Mouse (Mus musculus) CH12.LX (cell line): ENCODE results near the gene Ncaph2.

Experiments used
- CHD2 ChIP-seq: IDR thresholded peaks from 2 replicates; pipeline ENCODE4 v1.6.1; 2011; ENCODE audit warnings: low read length, improper control_type of control experiment
- CTCF ChIP-seq, 2 experiments: IDR thresholded peaks in 1 of 2; conservative IDR thresholded peaks in 1 of 2; 2 replicates each; pipeline ENCODE4 v1.5.1; 2011 to 2012; ENCODE audit warnings: low read depth in 2 of 2, low read length in 2 of 2, improper control_type of control experiment in 1 of 2, inconsistent platforms in 1 of 2, mild to moderate bottlenecking in 1 of 2, moderate library complexity in 1 of 2
- E2F4 ChIP-seq: IDR thresholded peaks from 2 replicates; pipeline ENCODE4 v1.6.1; 2011; ENCODE audit warnings: low read depth, low read length, improper control_type of control experiment; ENCODE audit not compliant: insufficient replicate concordance
- ELF1 ChIP-seq: IDR thresholded peaks from 2 replicates; pipeline ENCODE4 v1.6.1; 2014; ENCODE audit warnings: low read depth, mild to moderate bottlenecking, inconsistent platforms, low read length, improper control_type of control experiment
- EP300 ChIP-seq: IDR thresholded peaks from 2 replicates; pipeline ENCODE4 v1.6.1; 2011; ENCODE audit warnings: low read length, improper control_type of control experiment
- GABPA ChIP-seq: IDR thresholded peaks from 2 replicates; pipeline ENCODE4 v1.6.1; 2012; ENCODE audit warnings: low read depth, low read length, improper control_type of control experiment, inconsistent platforms; ENCODE audit not compliant: insufficient replicate concordance
- HCFC1 ChIP-seq: IDR thresholded peaks from 2 replicates; pipeline ENCODE4 v1.6.1; 2012; ENCODE audit warnings: low read depth, mild to moderate bottlenecking, inconsistent platforms, low read length, improper control_type of control experiment
- POLR2A ChIP-seq: IDR thresholded peaks from 2 replicates; pipeline ENCODE4 v1.6.1; 2011; ENCODE audit warnings: low read depth, mild to moderate bottlenecking, improper control_type of control experiment, low read length
- POLR2AphosphoS2 ChIP-seq: IDR thresholded peaks from 2 replicates; pipeline ENCODE4 v1.6.1; 2011; ENCODE audit warnings: low read depth, low read length, improper control_type of control experiment
- ZMIZ1 ChIP-seq: IDR thresholded peaks from 2 replicates; pipeline ENCODE4 v1.6.1; 2012; ENCODE audit warnings: low read depth, mild to moderate bottlenecking, inconsistent platforms, low read length, improper control_type of control experiment

- TF ChIP-seq CTCF (conservative IDR thresholded peaks at IDR 0.05 in 1 of 2, IDR thresholded peaks at IDR 0.05 in 1 of 2; ENCODE audit: low read depth in 2 of 2, low read length in 2 of 2): no peak
- no peak for TF ChIP-seq POLR2A
- TF ChIP-seq POLR2AphosphoS2: no peak
- TF ChIP-seq E2F4: no peak
- no peak for TF ChIP-seq GABPA
- no peak for TF ChIP-seq HCFC1
- TF ChIP-seq ELF1: no peak
- TF ChIP-seq CHD2: no peak
- TF ChIP-seq EP300: no peak
- TF ChIP-seq ZMIZ1: no peak
These were observed 9.6 kb downstream of the Ncaph2 start for GRCm38 (mm10) chr15:89365141-89365551.
